Mouse (Mus musculus) CH12.LX (cell line): ENCODE results near the gene Mul1. TPM values are rescaled to one million over a fixed set of nuclear protein-coding genes. Genes with fewer than 3 reads are reported as not detected.
A peak's percentile ranks its signal among the peaks of the same experiment; 100 is the strongest.

ENCODE experiments used
- DNase-seq: peaks from one replicate; pipeline ENCODE4 v3.0.0-alpha.2; 2013; ENCODE audit errors: extremely low read depth
- H3K27ac ChIP-seq: 2 replicates; pipeline ENCODE4 v1.5.1; 2012; ENCODE audit warnings: low read depth, mild to moderate bottlenecking, control low read depth, moderate library complexity; ENCODE audit not compliant: insufficient read depth
- H3K27me3 ChIP-seq: replicated peaks from 2 replicates; pipeline ENCODE3; 2012; ENCODE audit warnings: inconsistent platforms
- H3K36me3 ChIP-seq, 2 experiments: replicated peaks in 1 of 2; 2 replicates each; pipeline versions ENCODE3 to v1.6.1; 2012; ENCODE audit warnings: inconsistent platforms in 1 of 2, low read length in 1 of 2, mild to moderate bottlenecking in 1 of 2, mixed read lengths in 1 of 2, moderate library complexity in 1 of 2; ENCODE audit not compliant: control insufficient read depth in 1 of 2, insufficient read depth in 1 of 2
- H3K4me1 ChIP-seq, 2 experiments: 2 replicates each; pipeline ENCODE4 v1.6.1; 2012; ENCODE audit warnings: inconsistent platforms in 1 of 2, moderate library complexity in 1 of 2; ENCODE audit not compliant: insufficient read depth in 2 of 2, control insufficient read depth in 1 of 2
- H3K4me2 ChIP-seq: 2 replicates; pipeline ENCODE4 v1.6.1; 2012; ENCODE audit warnings: low read depth, mild to moderate bottlenecking, control low read depth; ENCODE audit not compliant: poor library complexity, insufficient read depth, severe bottlenecking
- H3K4me3 ChIP-seq, 3 experiments: fragments of 150-350 bp in 1 of 3; sonication (generic) in 1 of 3; replicated peaks in 1 of 3; 2 replicates each; pipeline versions ENCODE3 to v1.5.1; 2011 to 2012; ENCODE audit warnings: low read depth in 2 of 3, low read length in 2 of 3, mild to moderate bottlenecking in 2 of 3, moderate library complexity in 2 of 3, control low read depth in 1 of 3, improper control_type of control experiment in 1 of 3, inconsistent platforms in 1 of 3, mixed read lengths in 1 of 3; ENCODE audit not compliant: poor library complexity in 1 of 3
- H3K79me2 ChIP-seq: replicated peaks from 2 replicates; pipeline ENCODE4 v1.6.1; 2012; ENCODE audit warnings: mild to moderate bottlenecking, moderate library complexity; ENCODE audit not compliant: control insufficient read depth, poor library complexity, insufficient read depth, severe bottlenecking; ENCODE audit errors: extremely low read depth
- H3K9ac ChIP-seq: 2 replicates; pipeline ENCODE4 v1.6.1; 2012; ENCODE audit warnings: low read depth, mild to moderate bottlenecking, control low read depth, moderate library complexity; ENCODE audit not compliant: insufficient read depth
- H3K9me3 ChIP-seq: replicated peaks from 2 replicates; pipeline ENCODE3; 2012; ENCODE audit warnings: low read length, inconsistent platforms, mixed read lengths
- BHLHE40 ChIP-seq: IDR thresholded peaks from 2 replicates; pipeline ENCODE4 v1.6.1; 2011; ENCODE audit warnings: mild to moderate bottlenecking, low read depth, low read length, improper control_type of control experiment
- CHD1 ChIP-seq: IDR thresholded peaks from 2 replicates; pipeline ENCODE4 v1.6.1; 2012; ENCODE audit warnings: low read depth, low read length, improper control_type of control experiment, inconsistent platforms
- CHD2 ChIP-seq: IDR thresholded peaks from 2 replicates; pipeline ENCODE4 v1.6.1; 2011; ENCODE audit warnings: low read length, improper control_type of control experiment
- CTCF ChIP-seq, 2 experiments: IDR thresholded peaks in 1 of 2; conservative IDR thresholded peaks in 1 of 2; 2 replicates each; pipeline ENCODE4 v1.5.1; 2011 to 2012; ENCODE audit warnings: low read depth in 2 of 2, low read length in 2 of 2, improper control_type of control experiment in 1 of 2, inconsistent platforms in 1 of 2, mild to moderate bottlenecking in 1 of 2, moderate library complexity in 1 of 2
- E2F4 ChIP-seq: IDR thresholded peaks from 2 replicates; pipeline ENCODE4 v1.6.1; 2011; ENCODE audit warnings: low read depth, low read length, improper control_type of control experiment; ENCODE audit not compliant: insufficient replicate concordance
- ELF1 ChIP-seq: IDR thresholded peaks from 2 replicates; pipeline ENCODE4 v1.6.1; 2014; ENCODE audit warnings: low read depth, mild to moderate bottlenecking, inconsistent platforms, low read length, improper control_type of control experiment
- EP300 ChIP-seq: IDR thresholded peaks from 2 replicates; pipeline ENCODE4 v1.6.1; 2011; ENCODE audit warnings: low read length, improper control_type of control experiment
- ETS1 ChIP-seq: conservative IDR thresholded peaks from 2 replicates; pipeline ENCODE4 v1.6.1; 2012; ENCODE audit warnings: low read depth, mild to moderate bottlenecking, inconsistent platforms, low read length, improper control_type of control experiment, moderate library complexity
- GABPA ChIP-seq: IDR thresholded peaks from 2 replicates; pipeline ENCODE4 v1.6.1; 2012; ENCODE audit warnings: low read depth, low read length, improper control_type of control experiment, inconsistent platforms; ENCODE audit not compliant: insufficient replicate concordance
- HCFC1 ChIP-seq: IDR thresholded peaks from 2 replicates; pipeline ENCODE4 v1.6.1; 2012; ENCODE audit warnings: low read depth, mild to moderate bottlenecking, inconsistent platforms, low read length, improper control_type of control experiment
- IRF4 ChIP-seq: IDR thresholded peaks from 2 replicates; pipeline ENCODE4 v1.6.1; 2014; ENCODE audit warnings: low read depth, mild to moderate bottlenecking, inconsistent platforms, low read length, improper control_type of control experiment
- JUN ChIP-seq: IDR thresholded peaks from 2 replicates; pipeline ENCODE4 v1.6.1; 2011; ENCODE audit warnings: low read depth, mild to moderate bottlenecking, low read length, improper control_type of control experiment, moderate library complexity; ENCODE audit not compliant: insufficient read depth
- JUND ChIP-seq: conservative IDR thresholded peaks from 2 replicates; pipeline ENCODE4 v1.6.1; 2011; ENCODE audit warnings: low read depth, low read length, improper control_type of control experiment
- KAT2A ChIP-seq: IDR thresholded peaks from 2 replicates; pipeline ENCODE4 v1.6.1; 2012; ENCODE audit warnings: low read length, improper control_type of control experiment, inconsistent platforms; ENCODE audit not compliant: insufficient replicate concordance
- MAFK ChIP-seq: IDR thresholded peaks from 2 replicates; pipeline ENCODE4 v1.6.1; 2011; ENCODE audit warnings: low read length, improper control_type of control experiment; ENCODE audit not compliant: insufficient replicate concordance
- MAX ChIP-seq: IDR thresholded peaks from 2 replicates; pipeline ENCODE4 v1.6.1; 2011; ENCODE audit warnings: low read length, improper control_type of control experiment
- MAZ ChIP-seq: IDR thresholded peaks from 2 replicates; pipeline ENCODE4 v1.6.1; 2012; ENCODE audit warnings: low read depth, mild to moderate bottlenecking, inconsistent platforms, low read length, improper control_type of control experiment, moderate library complexity
- MEF2A ChIP-seq: IDR thresholded peaks from 2 replicates; pipeline ENCODE4 v1.6.1; 2014; ENCODE audit warnings: low read depth, mild to moderate bottlenecking, inconsistent platforms, low read length, improper control_type of control experiment, borderline replicate concordance
- MXI1 ChIP-seq: IDR thresholded peaks from 2 replicates; pipeline ENCODE4 v1.6.1; 2011; ENCODE audit warnings: mild to moderate bottlenecking, low read depth, low read length, improper control_type of control experiment
- MYC ChIP-seq: IDR thresholded peaks from 2 replicates; pipeline ENCODE4 v1.6.1; 2011; ENCODE audit warnings: low read depth, mild to moderate bottlenecking, improper control_type of control experiment, low read length
- NELFE ChIP-seq: IDR thresholded peaks from 2 replicates; pipeline ENCODE4 v1.6.1; 2011; ENCODE audit warnings: low read depth, low read length, improper control_type of control experiment
- NRF1 ChIP-seq: IDR thresholded peaks from 2 replicates; pipeline ENCODE4 v1.6.1; 2014; ENCODE audit warnings: low read depth, mild to moderate bottlenecking, inconsistent platforms, low read length, improper control_type of control experiment, moderate library complexity
- PAX5 ChIP-seq: IDR thresholded peaks from 2 replicates; pipeline ENCODE4 v1.6.1; 2012; ENCODE audit warnings: low read length, inconsistent platforms, mixed read lengths
- POLR2A ChIP-seq: IDR thresholded peaks from 2 replicates; pipeline ENCODE4 v1.6.1; 2011; ENCODE audit warnings: low read depth, mild to moderate bottlenecking, improper control_type of control experiment, low read length
- POLR2AphosphoS2 ChIP-seq: IDR thresholded peaks from 2 replicates; pipeline ENCODE4 v1.6.1; 2011; ENCODE audit warnings: low read depth, low read length, improper control_type of control experiment
- RAD21 ChIP-seq: IDR thresholded peaks from 2 replicates; pipeline ENCODE4 v1.6.1; 2011; ENCODE audit warnings: low read depth, mild to moderate bottlenecking, low read length, improper control_type of control experiment, moderate library complexity
- RCOR1 ChIP-seq: conservative IDR thresholded peaks from 2 replicates; pipeline ENCODE4 v1.6.1; 2012; ENCODE audit warnings: low read depth, mild to moderate bottlenecking, inconsistent platforms, low read length, improper control_type of control experiment
- SIN3A ChIP-seq: IDR thresholded peaks from 2 replicates; pipeline ENCODE4 v1.6.1; 2012; ENCODE audit warnings: low read length, improper control_type of control experiment, inconsistent platforms
- SMC3 ChIP-seq: IDR thresholded peaks from 2 replicates; pipeline ENCODE4 v1.6.1; 2011; ENCODE audit warnings: low read depth, low read length, improper control_type of control experiment
- TBP ChIP-seq: conservative IDR thresholded peaks from 2 replicates; pipeline ENCODE4 v1.6.1; 2011; ENCODE audit warnings: low read depth, low read length, improper control_type of control experiment
- TCF12 ChIP-seq: IDR thresholded peaks from 2 replicates; pipeline ENCODE4 v1.6.1; 2014; ENCODE audit warnings: low read depth, mild to moderate bottlenecking, inconsistent platforms, low read length, improper control_type of control experiment
- UBTF ChIP-seq: IDR thresholded peaks from 2 replicates; pipeline ENCODE4 v1.6.1; 2012; ENCODE audit warnings: low read depth, mild to moderate bottlenecking, inconsistent platforms, low read length, improper control_type of control experiment, moderate library complexity
- USF1 ChIP-seq: IDR thresholded peaks from 2 replicates; pipeline ENCODE4 v1.6.1; 2014; ENCODE audit warnings: low read depth, mild to moderate bottlenecking, inconsistent platforms, low read length, improper control_type of control experiment
- USF2 ChIP-seq: conservative IDR thresholded peaks from 2 replicates; pipeline ENCODE4 v1.6.1; 2011; ENCODE audit warnings: low read depth, low read length, improper control_type of control experiment
- ZKSCAN1 ChIP-seq: IDR thresholded peaks from 2 replicates; pipeline ENCODE4 v1.6.1; 2012; ENCODE audit warnings: low read depth, inconsistent platforms, low read length, improper control_type of control experiment, borderline replicate concordance
- ZMIZ1 ChIP-seq: IDR thresholded peaks from 2 replicates; pipeline ENCODE4 v1.6.1; 2012; ENCODE audit warnings: low read depth, mild to moderate bottlenecking, inconsistent platforms, low read length, improper control_type of control experiment
- ZNF384 ChIP-seq: IDR thresholded peaks from 2 replicates; pipeline ENCODE4 v1.6.1; 2012; ENCODE audit warnings: low read depth, low read length, improper control_type of control experiment, inconsistent platforms
- dilution Hi-C: fragments of 300-500 bp; cut with MboI; formaldehyde crosslinking; loops from 2 replicates; pipeline ENCODE4 v1.14.3; 2020; ENCODE audit warnings: low sequenced_read_pairs; ENCODE audit not compliant: extremely low pct_unique_long_range_greater_than_20kb, extremely low pct_ligation_motif_present
- in situ Hi-C: fragments of 300-500 bp; cut with MboI; formaldehyde crosslinking; loops from 3 replicates; pipeline ENCODE4 v1.14.3; 2019; ENCODE audit warnings: low sequenced_read_pairs, low pct_ligation_motif_present, low pct_unique_long_range_greater_than_20kb, mixed read lengths
- polyA plus RNA-seq: library from polyadenylated mRNA; unstranded; fragments of >175 nt; gene quantifications from 2 replicates; pipeline ENCODE4 v1.2.1, GENCODE M21; 2012; ENCODE audit warnings: low read depth; ENCODE audit not compliant: insufficient read length
- total RNA-seq, 2 experiments: library from RNA; depleted of rRNA; stranded (reverse); fragments of 300-350 nt in 1 of 2; fragments of >200 nt in 1 of 2; gene quantifications; 2 replicates each; pipeline ENCODE4 v1.2.3; 2012 to 2014

Mul1 gene
- total RNA-seq (2012; rRNA removed), result 12.3 and 19.7 TPM in 2 replicates
- total RNA-seq (2014; rRNA removed), result 8.8 and 10.2 TPM in 2 replicates
- polyA plus RNA-seq, result 20.2 and 26.8 TPM in 2 replicates

GRCm38 (mm10) chr4:138434347-138435316 lies at the start of gene Mul1:
Mul1 (plus strand) TSS chr4:138434671.
- in situ Hi-C loops (loop anchor here (5.0 kb wide), 1 partner anchor 117 kb away; no protein-coding TSS in a partner anchor), dilution Hi-C loops (no loop called here)
- no peaks in the 10 kb centered on the region for H3K9me3 ChIP-seq
- H3K79me2 ChIP-seq, result peaks cover 15% of the 10 kb centered on the region
- peak within 1 kb of the TSS; percentile 87 for H3K4me2 ChIP-seq
- DNase-seq, result peak; percentile 94
- H3K4me1 ChIP-seq, result peaks cover 3 to 15% of the 10 kb centered on the region in 2 experiments; a peak in 3 of 4 replicates
- H3K9ac ChIP-seq, result peak within 1 kb of the TSS; percentile 86
- peak within 1 kb of the TSS; percentile 6; the same call in 1 of the 2 replicates for H3K27ac ChIP-seq
- H3K4me3 ChIP-seq, result peak within 1 kb of the TSS; percentile 89 to 97 (median 95)
- H3K36me3 ChIP-seq, result peaks cover 29 to 37% of the 10 kb centered on the region in 2 experiments
- peaks cover 35% of the 10 kb centered on the region for H3K27me3 ChIP-seq
- TF ChIP-seq NRF1 (peak; percentile 81), MYC (peak; percentile 71), MAX (peak; percentile 95), ZMIZ1 (peak; percentile 52; the same call in 1 of the 2 replicates), EP300 (no peak), MXI1 (peak; percentile 95), SIN3A (peak; percentile 98), MEF2A (peak; percentile 41; the same call in 1 of the 2 replicates), POLR2A (peak; percentile 83), TBP (no peak), E2F4 (no peak), TCF12 (peak; percentile 67; the same call in 1 of the 2 replicates), ELF1 (peak; percentile 98), GABPA (no peak; the same call in 1 of the 2 replicates), CHD1 (no peak), UBTF (no peak), JUN (no peak), MAFK (no peak), RCOR1 (no peak), CTCF (conservative IDR thresholded peaks at IDR 0.05 in 1 of 2, IDR thresholded peaks at IDR 0.05 in 1 of 2; ENCODE audit: low read depth in 2 of 2, low read length in 2 of 2) (no peak), ZNF384 (no peak), MAZ (peak; percentile 74; the same call in 1 of the 2 replicates), CHD2 (no peak), USF2 (peak; percentile 89), SMC3 (no peak), PAX5 (no peak), ETS1 (peak; percentile 11; the same call in 1 of the 2 replicates), KAT2A (peak; percentile 82; the same call in 1 of the 2 replicates), BHLHE40 (peak; percentile 74), POLR2AphosphoS2 (no peak), JUND (no peak), NELFE (peak; percentile 76), ZKSCAN1 (no peak), IRF4 (peak; percentile 59), HCFC1 (peak; percentile 94), RAD21 (no peak), USF1 (peak; percentile 93)
